Mouse (Mus musculus) cerebellum, postnatal 36 days (tissue): ENCODE data around the gene Sirt7.
A peak's percentile ranks its signal among the peaks of the same experiment; 100 is the strongest.
"Not testable (repeated sequence)": the region's sequence is repeated elsewhere in the genome, so short reads cannot be mapped to it uniquely, and the experiment has no call there.

ENCODE experiments used
- DNase-seq, 2 experiments: peaks; one replicate each; pipeline ENCODE4 v3.0.0; 2021 to 2022; ENCODE audit warnings: mixed read lengths in 2 of 2

The Sirt7 gene

DNA sequence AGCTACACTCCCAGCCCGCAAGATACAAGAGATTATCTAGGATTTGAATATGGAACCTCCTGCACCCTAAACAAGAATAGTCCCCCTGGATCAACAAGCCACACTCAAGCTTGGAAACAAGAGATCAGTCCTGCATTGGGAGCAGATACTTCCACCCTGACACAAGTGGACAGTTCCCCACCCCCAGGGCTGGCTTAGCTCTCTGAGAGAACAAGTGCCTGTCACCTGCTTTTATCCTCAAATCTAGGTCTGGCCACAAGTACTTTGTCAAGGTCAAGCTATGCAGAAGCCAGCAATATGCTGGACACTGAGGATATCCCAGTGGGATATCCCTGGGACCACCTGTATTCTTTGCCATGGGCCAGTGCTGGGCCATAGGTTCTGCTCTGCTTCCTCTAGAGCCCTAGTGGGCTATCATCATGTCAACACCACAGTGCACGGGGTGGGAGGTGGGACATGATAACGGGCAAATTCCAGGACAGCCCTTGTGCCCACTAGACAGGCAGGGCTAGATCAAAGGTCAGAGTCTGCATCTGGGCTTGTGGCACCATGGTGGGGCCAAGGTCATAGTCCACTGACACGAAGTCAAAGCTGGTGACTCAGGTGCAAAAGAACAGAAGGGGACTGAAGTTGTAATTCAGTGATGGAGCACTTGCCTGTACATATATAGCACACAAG, 8.3 kb downstream of the Sirt7 start:
- DNase-seq = peak in 1 of 2 experiments; percentile 17

DNA sequence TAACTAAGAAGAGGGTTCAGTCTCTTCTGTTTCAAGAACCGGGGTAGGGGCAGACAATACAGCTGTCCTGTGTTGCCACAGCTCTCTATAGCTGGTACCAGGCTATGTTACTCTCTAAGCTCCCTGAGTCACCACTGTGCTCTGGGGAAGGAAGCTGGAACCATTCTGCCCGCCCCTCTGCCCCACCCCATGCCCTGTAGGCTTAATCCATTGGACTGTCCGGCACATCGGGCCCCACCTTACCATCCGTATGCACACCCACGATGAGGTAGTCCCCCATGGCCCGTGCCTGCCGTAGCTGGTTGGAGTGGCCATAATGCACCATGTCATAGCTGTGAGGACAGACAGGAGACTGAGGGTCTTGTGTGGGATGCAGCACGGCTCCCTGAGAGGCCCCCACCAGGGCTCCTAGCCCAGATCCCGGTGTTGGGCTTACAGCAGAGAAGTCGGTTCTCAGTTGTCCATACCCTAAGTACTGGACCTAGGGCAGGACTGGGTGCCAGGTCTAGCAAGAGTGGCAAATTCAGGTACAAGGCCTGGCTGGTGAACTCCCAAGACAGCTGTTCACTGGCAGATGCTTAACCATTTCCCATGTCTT, 9.3 kb downstream of the Sirt7 start:
- peak in 1 of 2 experiments; percentile 20 for DNase-seq

DNA sequence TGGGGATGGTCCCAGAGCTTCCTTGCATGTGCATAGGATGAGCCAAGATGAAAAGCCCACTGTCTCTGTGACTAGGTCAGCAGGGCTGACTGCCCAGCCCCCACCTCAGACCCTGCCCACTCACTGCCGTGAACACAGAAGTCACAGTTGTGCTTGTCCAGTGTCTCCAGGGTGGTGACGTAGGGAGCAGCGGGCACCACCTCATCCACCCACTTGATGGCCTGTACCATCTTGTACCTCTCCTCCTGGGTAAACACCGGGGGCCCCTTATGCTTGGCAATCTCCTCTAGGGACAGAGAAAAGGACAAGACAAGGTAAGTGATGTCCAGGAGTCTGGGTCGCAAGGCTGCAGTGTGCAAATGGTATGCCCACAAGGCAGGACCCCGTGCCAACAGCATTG, 9.9 kb downstream of the Sirt7 start:
- DNase-seq = no peak

DNA sequence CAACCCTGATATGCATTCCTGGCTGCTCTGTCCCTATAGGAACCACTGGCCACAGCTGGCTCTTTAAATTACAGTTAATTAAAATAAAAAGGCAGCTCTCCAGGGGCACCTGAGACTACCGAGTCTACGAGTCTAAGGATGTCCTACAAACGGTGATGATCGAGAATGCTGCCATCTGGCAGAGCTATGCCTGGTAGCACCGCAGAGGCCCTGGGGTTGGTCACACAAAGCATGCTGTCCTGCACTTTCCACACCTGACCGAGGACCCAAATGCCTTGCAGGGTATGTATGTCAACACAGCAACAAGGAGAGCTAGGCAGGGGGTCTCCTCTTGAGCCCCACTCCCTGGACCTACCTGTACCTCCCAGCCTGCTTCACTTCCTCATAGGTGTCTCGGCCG, 11.1 kb downstream of the Sirt7 start:
- peak in 1 of 2 experiments; percentile 31 for DNase-seq

DNA sequence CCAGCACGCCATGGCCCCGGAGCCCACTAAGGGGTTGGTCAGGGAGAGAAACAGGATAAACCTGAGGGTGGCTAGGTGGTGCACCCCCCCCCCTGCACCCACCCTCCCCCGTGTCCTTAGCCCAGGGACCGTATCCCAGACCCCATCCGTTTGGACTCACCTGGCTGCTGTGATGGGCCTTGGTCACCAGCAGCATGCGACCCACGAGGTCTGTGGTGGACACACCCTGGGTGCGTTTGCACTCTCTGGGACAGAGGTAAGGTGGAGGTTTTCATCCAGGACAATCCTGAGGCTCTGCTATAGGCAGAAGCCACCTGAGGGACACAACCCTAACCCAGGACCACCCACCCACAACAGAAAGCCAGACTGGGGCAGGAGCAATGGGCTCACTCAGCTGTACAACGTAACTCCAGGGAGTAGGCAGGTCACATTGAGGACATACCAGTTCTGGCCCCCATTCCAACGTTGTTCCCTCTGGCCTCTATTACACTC, 11.5 kb downstream of the Sirt7 start:
- peak in 1 of 2 experiments; percentile 19 for DNase-seq

DNA sequence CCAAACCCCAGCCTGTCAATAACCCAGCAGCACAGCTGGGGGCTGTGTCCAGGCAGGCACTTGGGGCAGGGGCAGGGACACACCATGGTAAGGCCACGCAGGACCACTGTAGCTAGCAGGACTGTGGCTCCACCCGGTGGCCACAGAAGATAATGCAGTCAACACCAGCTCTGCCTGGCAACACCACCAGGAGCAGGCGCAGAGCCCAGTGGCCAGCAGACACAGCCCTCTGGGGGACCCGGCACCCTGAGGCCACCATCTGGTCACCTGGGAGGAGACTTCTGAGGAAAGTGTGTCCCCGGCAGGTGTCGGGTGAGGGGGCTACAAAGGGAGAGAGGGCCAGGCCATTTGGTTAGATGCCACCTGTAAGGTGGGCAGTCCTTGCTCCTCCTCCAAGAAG, 12.3 kb downstream of the Sirt7 start:
- peak; percentile 95 to 96 for DNase-seq

DNA sequence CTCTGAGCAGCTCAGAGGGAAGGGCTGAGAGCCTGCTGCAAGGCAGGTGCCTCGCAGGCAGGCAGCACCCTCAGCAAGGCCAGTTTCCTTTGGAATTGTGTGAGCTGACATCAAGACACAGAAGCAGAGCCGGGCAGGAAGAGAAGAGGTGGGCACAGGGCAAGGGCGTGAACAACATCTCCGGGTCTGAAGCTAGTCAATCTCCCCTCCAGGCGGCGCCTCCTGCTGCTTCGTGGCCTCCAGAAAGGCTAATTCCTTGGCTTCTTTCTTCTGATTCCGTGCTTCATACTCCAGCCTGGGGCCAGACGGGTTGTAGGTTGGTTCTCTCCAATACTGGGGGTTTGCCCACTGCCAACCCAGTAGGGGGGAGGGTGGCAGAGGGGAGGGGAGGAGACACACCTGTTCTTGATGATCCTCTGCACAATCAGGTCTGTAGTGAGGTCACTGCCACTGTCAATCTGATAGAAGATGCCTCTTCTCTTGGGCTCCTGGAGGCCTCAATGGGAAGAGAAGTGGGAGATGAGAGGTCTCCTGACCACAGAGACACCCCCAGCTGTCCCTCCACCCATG, 14.5 kb downstream of the Sirt7 start:
- no peak for DNase-seq

DNA sequence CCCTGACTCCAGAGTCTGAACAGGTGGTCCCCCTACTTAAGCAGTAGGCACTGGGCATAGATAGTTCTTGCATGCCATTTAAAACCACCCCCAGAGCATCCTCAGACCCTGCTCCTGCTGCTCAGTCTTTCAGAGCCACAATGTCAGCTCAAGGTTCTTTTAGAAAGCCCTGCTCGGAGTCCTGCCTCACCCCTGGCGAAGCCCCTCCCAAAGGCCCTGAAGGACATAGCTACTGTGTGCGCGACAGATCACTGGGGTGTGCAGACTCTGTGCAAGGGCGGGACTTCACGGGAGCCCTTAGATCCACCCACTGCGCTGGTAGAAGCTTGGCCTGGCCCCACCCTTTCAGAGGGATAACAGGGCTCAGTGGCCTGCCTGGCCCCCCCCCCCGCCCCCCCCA, 15.8 kb downstream of the Sirt7 start:
- no peak for DNase-seq

DNA sequence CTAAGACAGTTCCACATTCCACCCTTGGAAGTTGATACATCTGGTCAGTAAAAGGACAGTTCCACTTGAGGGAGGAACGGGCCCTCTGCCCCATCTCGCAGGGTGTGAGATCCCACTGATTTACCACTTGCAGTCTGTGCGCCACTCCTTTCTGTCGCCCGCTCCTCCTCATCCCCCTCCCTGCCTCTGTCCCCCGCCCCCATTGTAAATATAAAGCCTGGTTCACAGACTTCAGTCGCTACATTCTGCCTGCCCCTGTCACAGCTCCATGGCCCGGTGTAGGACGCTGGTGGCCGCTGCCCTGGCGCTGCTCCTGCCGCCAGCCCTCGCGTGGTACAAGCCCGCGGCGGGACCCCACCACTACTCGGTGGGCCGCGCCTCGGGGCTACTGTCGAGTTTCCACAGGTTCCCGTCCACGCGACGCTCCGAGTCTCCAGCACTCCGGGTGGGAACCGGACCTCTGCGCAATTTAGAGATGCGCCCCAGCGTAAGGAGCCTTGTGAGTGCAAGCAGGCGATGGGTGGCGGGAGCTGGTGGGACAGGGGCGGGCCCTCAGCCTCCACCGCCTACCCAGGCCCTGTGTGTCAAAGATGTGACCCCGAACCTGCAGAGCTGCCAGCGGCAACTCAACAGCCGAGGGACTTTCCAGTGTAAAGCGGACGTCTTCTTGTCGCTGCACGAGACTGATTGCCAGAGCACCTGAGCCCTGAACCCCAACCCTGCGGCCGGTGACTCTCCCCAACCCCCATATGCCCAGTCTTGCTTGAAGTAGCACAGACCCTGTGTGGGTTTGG, 16.6 kb downstream of the Sirt7 start, which contains the start of gene Npb:
Gene Npb (plus strand): TSS at position 237 of the 794 bp plus-strand sequence.
- peak in 1 of 2 experiments; percentile 10 for DNase-seq

DNA sequence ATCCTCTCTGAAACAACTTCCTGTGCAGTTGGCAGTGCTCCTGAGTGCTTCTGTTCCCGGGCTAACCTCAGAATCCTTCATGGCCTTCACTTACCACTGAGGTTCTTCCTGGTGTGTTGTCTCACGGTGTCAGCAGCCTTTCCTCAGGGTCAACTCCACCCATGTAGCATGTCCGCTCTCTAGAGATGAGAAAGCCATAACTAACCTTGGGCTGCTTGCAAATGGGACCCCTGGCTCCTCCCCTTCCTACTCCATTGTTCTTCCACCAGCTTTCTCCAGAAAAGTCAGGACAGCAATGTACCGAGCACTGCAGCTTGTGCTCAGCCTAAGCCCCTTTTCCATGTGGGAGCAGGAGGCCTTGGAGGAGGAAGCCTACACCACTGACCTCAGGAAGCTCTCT, 18.3 kb downstream of the Sirt7 start:
- no peak for DNase-seq

DNA sequence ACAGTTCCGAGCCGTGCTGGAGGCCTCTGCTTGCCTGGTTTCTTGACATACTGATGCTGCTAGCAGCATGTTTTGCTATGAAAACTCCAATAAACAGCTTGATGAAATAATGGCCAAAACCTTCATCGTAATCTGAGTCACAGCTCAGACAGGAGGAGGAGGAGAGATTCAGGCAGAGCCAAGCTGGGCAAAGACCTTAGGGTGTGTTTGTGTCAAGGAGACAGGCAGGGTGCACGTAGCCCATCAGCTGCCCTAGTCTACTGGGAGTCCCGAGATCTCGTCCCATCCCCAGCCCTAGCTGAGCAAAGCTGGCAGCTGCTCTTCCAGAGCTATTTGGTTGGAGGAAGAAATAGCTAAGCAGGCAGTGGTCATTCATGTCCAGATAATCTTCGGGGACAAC, 19.4 kb downstream of the Sirt7 start:
- DNase-seq = no peak

DNA sequence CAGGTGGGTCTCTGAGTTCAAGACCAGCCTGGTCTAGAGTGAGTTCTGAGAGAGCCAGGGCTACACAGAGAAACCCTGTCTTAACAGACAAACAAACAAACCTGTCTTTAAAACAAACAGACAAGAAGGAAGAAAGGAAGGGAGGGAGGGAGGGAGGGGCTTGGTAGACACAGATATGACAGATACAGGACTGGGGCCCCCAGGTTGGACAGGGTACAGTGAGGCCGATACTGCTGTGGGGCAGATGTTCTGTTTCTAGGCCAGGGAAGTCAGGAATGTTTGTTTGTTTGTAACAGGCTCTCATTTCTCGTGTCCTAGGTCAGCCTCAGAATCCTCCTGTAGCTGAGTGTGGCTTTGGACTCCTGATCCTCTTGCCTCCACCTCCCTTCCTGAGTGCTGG, 21.5 kb downstream of the Sirt7 start:
- DNase-seq = no peak

DNA sequence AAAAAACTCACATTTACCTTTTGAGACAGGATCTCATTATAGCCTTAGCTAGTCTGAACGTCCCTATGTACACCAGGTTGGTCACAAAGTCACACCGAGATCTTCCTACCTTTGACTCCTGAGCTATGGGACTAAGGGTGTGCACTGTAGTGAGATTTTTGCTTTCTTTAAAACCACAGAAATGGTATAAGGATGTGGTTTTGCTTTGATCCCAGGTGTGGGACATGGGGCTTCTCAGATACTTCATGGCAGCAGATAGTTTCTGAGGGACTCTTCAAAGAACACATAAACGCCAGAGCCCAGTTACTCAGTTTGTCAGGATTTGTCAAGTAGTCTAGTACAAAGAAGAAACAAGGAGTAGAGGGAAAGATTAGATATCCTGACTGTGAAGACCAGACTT, 24.3 kb downstream of the Sirt7 start:
- DNase-seq = no peak

DNA sequence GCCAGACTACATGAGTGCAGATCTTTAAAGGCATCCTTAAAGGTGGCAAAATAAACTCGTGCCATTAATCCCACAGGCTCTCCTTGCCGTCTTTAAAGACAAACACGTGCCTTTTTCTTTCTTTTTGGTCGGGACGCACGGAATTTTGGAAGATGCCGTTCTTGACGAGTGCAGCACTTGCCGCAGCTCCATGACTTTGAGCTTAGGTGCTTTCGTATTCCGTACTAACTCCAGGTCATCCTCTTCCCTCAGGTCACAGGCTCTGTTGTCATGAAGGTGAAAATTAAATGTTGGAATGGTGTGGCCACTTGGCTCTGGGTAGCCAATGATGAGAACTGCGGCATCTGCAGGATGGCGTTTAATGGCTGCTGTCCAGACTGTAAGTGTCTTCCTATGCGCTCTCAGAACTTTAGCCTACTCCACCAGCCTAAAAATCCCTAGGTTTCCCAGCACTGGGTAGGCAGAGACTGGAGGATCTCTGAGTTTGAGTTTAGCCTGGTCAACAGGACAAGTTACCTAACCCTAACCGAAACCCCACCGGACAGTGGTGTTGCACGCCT, 26.0 kb downstream of the Sirt7 start:
- no peak for DNase-seq

DNA sequence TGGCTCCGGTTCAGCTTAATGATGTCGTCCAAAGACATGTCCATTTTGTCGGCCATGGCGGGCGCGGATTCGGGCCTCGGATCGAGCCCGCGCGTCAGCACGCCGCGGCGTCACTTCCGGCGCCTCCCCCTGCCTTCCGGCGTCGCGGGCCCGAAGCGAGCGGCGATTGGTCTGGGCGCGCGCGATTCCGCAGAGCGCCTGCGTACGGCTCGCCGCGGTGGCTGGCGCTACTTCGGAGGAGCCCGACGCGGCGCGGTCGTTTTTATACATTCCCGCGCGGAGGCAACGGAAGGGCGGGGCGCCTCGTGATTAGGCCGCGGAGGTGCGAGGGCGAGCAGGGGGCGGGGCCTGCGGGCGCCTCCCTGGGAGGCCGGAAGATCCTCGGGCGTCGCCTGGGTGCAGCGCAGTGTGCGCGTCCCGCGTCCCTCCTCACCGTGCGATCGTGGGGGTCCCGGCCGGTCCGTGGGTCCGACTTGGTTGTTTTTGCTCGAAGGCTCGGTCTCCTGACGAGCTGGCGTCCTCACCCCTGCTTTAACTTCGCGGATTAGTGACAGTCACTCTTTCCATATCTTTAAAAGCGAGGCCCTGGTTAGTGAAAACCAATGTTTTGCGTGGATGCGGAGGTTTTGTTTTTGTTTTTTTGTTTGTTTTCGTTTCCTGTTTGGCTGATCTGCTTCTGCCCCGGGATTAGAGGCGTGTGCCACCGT, 26.6 kb downstream of the Sirt7 start, which contains the start of the genes Alyref and Anapc11:
Gene Alyref (minus strand): TSS at position 83 of the 707 bp plus-strand sequence.
Gene Anapc11 (plus strand): TSS at position 139 of the 707 bp plus-strand sequence.
- peak; percentile 89 to 93 for DNase-seq

DNA sequence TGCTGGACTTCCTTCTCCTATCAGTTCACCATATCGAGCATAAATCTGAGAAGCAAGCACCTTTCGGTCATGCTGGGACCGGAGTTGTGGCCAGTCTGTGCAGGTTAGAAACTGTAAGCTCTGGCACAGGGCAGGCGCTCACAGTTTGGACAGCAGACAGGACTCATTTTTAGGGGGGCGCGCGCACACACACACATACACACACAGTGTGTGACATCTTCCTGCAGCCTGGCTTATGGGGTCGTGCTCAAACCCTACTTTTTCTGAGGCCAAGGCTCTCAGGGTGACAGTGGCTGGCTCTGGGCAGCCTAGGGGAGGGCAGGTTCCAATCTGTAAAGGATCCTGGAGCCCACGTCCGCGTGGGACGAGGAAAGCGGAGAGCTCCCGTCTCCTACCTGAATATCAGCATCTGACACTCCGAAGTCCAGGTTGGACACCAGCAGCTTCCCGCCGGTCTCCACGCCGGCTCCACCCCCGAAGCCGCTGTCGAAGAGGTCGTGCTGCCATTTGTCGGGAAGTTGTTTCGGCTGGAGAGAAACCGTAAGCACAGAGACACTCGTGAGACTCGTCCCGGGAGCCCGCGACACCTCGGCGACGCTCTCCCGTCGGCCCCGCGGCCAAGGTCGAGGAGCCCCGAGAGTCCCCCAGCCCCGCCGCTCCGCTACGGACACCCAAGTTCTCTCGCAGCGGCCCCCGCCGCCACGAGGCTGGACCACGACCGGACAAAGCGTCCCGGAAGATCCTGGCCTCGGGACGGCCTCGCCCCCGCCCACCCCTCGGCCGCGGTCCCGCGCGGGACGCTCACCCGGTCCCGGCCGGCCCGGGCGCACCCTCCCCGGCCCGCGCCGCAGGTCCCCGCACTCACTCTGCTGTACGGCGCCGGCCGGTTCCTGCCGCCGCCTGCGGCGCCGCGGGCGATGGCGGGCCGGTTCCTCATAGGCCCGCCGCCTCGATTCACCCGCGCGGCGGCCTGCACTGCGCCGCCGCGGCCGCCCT, 27.5 kb downstream of the Sirt7 start:
- peak in 1 of 2 experiments; percentile 27 for DNase-seq

DNA sequence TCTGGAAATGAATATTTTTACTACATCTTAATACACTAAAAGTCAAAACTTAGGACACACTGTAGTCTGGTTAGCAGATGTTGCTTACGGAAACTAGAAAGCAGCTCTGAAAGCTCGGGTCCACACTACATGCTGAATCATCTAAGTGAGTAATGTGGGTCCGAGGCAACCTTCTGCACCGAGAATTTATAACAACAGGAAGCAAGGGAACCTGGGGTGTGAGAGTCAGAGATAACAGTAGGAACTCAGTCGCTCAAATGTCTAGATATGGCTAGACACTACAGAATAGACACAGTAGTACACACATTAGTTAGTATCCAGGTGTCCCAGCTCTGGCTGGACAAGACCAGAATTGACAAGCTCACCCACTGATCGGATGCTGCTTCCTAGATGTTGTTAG, 36.5 kb downstream of the Sirt7 start:
- no peak for DNase-seq

DNA sequence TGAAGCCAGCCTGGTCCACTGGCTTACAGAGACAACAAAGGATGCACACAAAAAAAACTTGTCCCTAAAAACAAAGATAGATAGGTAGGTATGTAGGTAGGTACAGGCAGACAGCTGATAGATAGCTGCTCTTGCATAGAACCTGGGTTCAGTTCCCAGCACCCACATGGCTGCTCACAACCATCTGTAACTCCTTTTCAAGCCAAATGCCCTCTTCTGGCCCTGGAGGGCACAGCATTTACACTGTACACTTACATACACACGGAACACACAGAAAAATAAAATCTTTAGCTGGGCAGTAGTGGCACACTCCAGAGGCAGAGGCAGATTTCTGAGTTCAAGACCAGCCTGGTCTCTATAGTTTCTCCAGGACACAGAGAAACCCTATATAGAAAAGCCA, 41.1 kb downstream of the Sirt7 start:
- no peak for DNase-seq

DNA sequence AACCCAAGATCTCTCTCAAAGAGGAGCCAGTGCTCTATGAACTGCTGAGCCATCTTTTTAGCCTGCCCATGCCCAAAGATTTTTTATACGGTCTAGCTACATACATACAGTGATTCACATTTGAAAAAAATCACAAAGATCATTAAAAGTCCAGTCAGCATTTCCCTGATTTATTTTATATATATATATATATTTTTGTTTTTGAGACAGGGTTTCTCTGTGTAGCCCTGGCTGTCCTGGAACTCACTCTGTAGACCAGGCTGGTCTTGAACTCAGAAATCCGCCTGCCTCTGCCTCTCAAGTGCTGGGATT, 42.1 kb downstream of the Sirt7 start:
- not testable (repeated sequence) for DNase-seq

DNA sequence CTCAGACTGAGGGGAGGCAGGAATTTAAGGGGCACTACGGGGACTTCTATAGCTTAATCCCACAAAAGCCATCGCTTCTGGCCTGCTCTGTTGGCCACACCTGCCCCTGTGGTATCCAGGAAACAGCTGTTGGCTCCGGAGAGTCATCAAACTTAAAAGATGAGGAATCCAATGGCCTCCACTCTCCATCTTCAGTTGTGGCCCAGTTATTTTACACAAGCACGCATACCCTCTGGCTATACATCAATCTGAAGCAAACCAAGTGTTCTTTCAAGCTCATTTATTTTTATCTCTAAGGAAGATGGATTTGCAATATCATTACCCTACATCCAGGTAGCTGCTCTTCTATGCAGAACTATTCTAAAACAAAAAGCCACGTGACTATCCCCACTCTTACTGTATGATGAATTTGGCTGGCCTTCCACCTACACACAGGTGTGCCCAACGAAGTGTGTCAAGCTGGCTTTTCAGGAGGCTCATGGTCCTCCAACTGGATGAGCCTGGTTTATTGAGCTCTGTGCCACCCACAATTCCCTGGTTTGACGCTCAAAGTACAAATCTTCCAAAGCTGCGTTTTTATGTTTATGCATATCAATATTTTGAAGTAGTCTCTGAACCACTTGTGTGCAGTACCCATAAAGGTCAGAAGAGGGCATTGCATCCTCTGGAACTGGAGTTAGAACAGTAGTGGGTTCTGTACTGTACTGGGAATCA, 42.6 kb downstream of the Sirt7 start:
- peak in 1 of 2 experiments; percentile 45 for DNase-seq
